Mouse (Mus musculus): ENCODE measurements around the gene Cd177. TPM values are rescaled to one million over a fixed set of nuclear protein-coding genes. Genes with fewer than 3 reads are reported as not detected.

The Cd177 gene
- polyA plus RNA-seq, 1 experiment = 0.12 TPM

Other genes with a start within 250 kb of the Cd177 start
- not detected in 2 replicates for gene AC161166.1, start 247.9 kb downstream of the Cd177 start, polyA plus RNA-seq (2012)
- gene Irgq, start 229.6 kb downstream of the Cd177 start, polyA plus RNA-seq (2012) = 0.18 and 0.20 TPM in 2 replicates
- not detected in 2 replicates for gene Pinlyp, start 214.2 kb downstream of the Cd177 start, polyA plus RNA-seq (2012)
- gene Xrcc1, start 214.0 kb downstream of the Cd177 start, polyA plus RNA-seq (2012) = 32.1 and 34.8 TPM in 2 replicates
- 1.8 and 1.9 TPM in 2 replicates for gene Ethe1, start 172.8 kb downstream of the Cd177 start, polyA plus RNA-seq (2012)
- gene Zfp575, start 172.7 kb downstream of the Cd177 start, polyA plus RNA-seq (2012) = 0.08 TPM in 1 of 2 replicates, not detected in the other
- gene Phldb3, start 149.5 kb downstream of the Cd177 start, polyA plus RNA-seq (2012) = 0.03 and 0.09 TPM in 2 replicates
- gene Lypd3, start 123.8 kb downstream of the Cd177 start, polyA plus RNA-seq (2012) = not detected in 2 replicates
- gene Tex101, start 83.6 kb downstream of the Cd177 start, polyA plus RNA-seq (2012) = not detected in 2 replicates
- 0.24 and 0.66 TPM in 2 replicates for gene BC049730, start 51.1 kb downstream of the Cd177 start, polyA plus RNA-seq (2012)
- not detected in 2 replicates for gene Gm4763, start 33.4 kb downstream of the Cd177 start, polyA plus RNA-seq (2012)
- gene Ceacam10, start 16.9 kb upstream of the Cd177 start, polyA plus RNA-seq (2012) = not detected in 2 replicates
- gene Gm9844, start 101.9 kb upstream of the Cd177 start, polyA plus RNA-seq (2012) = 2.5 and 6.9 TPM in 2 replicates
- 0.06 TPM in 1 of 2 replicates, not detected in the other for gene Lypd4, start 109.6 kb upstream of the Cd177 start, polyA plus RNA-seq (2012)
- gene Dmrtc2, start 109.7 kb upstream of the Cd177 start, polyA plus RNA-seq (2012) = not detected in 2 replicates
- gene Rps19, start 124.1 kb upstream of the Cd177 start, polyA plus RNA-seq (2012) = 189 and 353 TPM in 2 replicates
- 0.08 and 0.10 TPM in 2 replicates for gene Cd79a, start 137.1 kb upstream of the Cd177 start, polyA plus RNA-seq (2012)
- gene Arhgef1, start 142.6 kb upstream of the Cd177 start, polyA plus RNA-seq (2012) = 20.6 and 20.7 TPM in 2 replicates
- gene Gm4881, start 184.2 kb upstream of the Cd177 start, polyA plus RNA-seq (2012) = not detected in 2 replicates
- gene Rabac1, start 212.4 kb upstream of the Cd177 start, polyA plus RNA-seq (2012) = 10.4 and 12.9 TPM in 2 replicates
- gene Atp1a3, start 245.6 kb upstream of the Cd177 start, polyA plus RNA-seq (2012) = 0.10 and 0.11 TPM in 2 replicates

Data from erythroblast, embryonic 14.5 days (primary cell).